Mouse (Mus musculus) neural tube, embryonic 11.5 days (tissue): ENCODE results near the gene Pusl1. TPM values are rescaled to one million over a fixed set of nuclear protein-coding genes. Genes with fewer than 3 reads are reported as not detected.

Experiments used
- ATAC-seq: fragments of 200-750 bp; cut with Nextera tagmentation; 2 replicates; pipeline ENCODE4 v1.8.0; 2017; ENCODE audit warnings: moderate number of reproducible peaks, mild to moderate bottlenecking, moderate TSS enrichment, moderate library complexity; ENCODE audit not compliant: insufficient read depth, low FRiP score, low TSS enrichment
- DNase-seq: peaks from one replicate; pipeline ENCODE4 v3.0.0-alpha.2; 2015; ENCODE audit warnings: low spot score
- H3K27ac ChIP-seq: fragments of 300-500 bp; sonication (generic); 2 replicates; pipeline ENCODE4 v1.5.1; 2014; ENCODE audit warnings: low read depth, mild to moderate bottlenecking, low read length
- H3K27me3 ChIP-seq: fragments of 300-500 bp; sonication (generic); 2 replicates; pipeline ENCODE4 v1.6.1; 2014; ENCODE audit warnings: mild to moderate bottlenecking, low read length, mixed read lengths; ENCODE audit not compliant: control insufficient read depth, insufficient read depth
- H3K36me3 ChIP-seq: fragments of 300-500 bp; sonication (generic); 2 replicates; pipeline ENCODE4 v1.6.1; 2014; ENCODE audit warnings: mild to moderate bottlenecking, low read length, moderate library complexity, mixed read lengths; ENCODE audit not compliant: control insufficient read depth, insufficient read depth
- H3K4me1 ChIP-seq: fragments of 300-500 bp; sonication (generic); 2 replicates; pipeline ENCODE4 v1.6.1; 2014; ENCODE audit warnings: low read length, mixed read lengths; ENCODE audit not compliant: control insufficient read depth, insufficient read depth
- H3K4me2 ChIP-seq: fragments of 300-500 bp; sonication (generic); 2 replicates; pipeline ENCODE4 v1.6.1; 2014; ENCODE audit warnings: low read depth, mild to moderate bottlenecking, moderate library complexity
- H3K4me3 ChIP-seq: fragments of 300-500 bp; sonication (generic); 2 replicates; pipeline ENCODE4 v1.5.1; 2014; ENCODE audit warnings: low read depth, low read length
- H3K9ac ChIP-seq: fragments of 300-500 bp; sonication (generic); 2 replicates; pipeline ENCODE4 v1.6.1; 2014; ENCODE audit warnings: mild to moderate bottlenecking, low read length
- H3K9me3 ChIP-seq: fragments of 300-500 bp; sonication (generic); 2 replicates; pipeline ENCODE4 v1.6.1; 2016; ENCODE audit warnings: low read length; ENCODE audit not compliant: control insufficient read depth
- WGBS: fragments of 180-500 bp; shearing (Covaris S2); extraction: QIAGEN DNeasy Blood & Tissue Kit; methylation state at CpG from one replicate; pipeline ENCODE4 v1.1.7; 2014; 5-methylcytosine and 5-hydroxymethylcytosine counted together
- polyA plus RNA-seq: library from polyadenylated mRNA; unstranded; fragments of >200 nt; fragmentation: Nextera tagmentation; extraction: Ambion mirVana; gene quantifications from 2 replicates; pipeline ENCODE4 v1.2.1, GENCODE M21; 2014

Pusl1 gene
- polyA plus RNA-seq, 1 experiment from 2014 or later, result 42.2 TPM

DNA sequence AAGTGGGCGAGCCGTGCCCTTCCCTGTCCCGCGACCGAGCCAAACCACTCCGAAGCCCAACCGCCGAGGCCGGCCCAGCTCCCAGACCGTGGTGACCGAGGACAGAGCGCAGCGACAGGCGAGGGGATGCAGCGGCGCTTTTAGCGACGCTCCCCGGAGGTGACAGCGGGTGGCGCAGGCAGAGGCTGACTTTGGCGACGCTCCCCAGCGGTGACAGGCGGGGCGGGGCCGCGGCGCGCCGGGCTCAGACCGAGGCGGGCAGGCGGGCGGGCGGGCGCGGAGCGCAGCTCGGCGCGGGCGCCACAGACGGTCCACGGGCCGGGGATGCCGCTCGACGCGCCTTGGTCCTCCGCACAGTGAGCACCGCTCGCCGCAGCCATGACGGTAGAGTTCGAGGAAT lies 436 bp upstream of the Pusl1 start:
- peak overlapping the region; percentile 98 for H3K4me2 ChIP-seq
- no peaks in the 10 kb centered on the region for H3K9me3 ChIP-seq
- H3K9ac ChIP-seq, result peak overlapping the region; percentile 88
- peak overlapping the region; percentile 90 for H3K4me3 ChIP-seq
- peak overlapping the region; percentile 96 for H3K27ac ChIP-seq
- H3K4me1 ChIP-seq, result peaks cover 27% of the 10 kb centered on the region
- WGBS, result 0% methylated on average over 33 of the region's 56 CpGs
- H3K27me3 ChIP-seq, result no peaks in the 10 kb centered on the region
- DNase-seq (peak; percentile 90), ATAC-seq (peak; percentile 89)
- H3K36me3 ChIP-seq, result peaks cover 12% of the 10 kb centered on the region

DNA sequence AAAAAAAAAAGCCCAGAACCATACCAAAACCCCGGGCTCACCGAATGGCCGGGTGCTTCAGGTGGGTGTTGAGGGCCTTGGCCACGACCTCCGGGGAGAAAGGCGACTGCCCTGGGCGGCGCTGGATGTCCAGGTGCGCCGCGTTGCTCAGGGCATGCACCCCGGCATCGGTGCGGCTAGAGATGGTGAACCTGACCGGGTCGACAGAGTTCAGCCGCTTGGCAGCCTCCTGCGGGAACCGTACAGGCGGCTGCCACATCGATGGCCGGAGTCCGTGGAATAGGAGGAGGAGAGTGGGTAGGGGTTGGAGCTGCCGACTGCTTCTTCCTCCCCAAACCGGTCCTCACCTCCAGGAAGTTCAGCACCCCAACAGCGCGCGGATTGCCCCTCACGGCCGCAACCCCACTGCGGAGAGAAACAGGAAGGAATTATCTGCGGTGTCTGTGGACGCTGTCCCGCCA lies 540 bp downstream of the Pusl1 start:
- H3K4me1 ChIP-seq, result peaks cover 27% of the 10 kb centered on the region
- no peaks in the 10 kb centered on the region for H3K27me3 ChIP-seq
- DNase-seq (no peak), ATAC-seq (no peak)
- H3K4me3 ChIP-seq, result peak overlapping the region; percentile 90
- peak overlapping the region; percentile 98 for H3K4me2 ChIP-seq
- H3K27ac ChIP-seq, result no peak overlapping the region; the same call in 1 of the 2 replicates
- peak overlapping the region; percentile 88 for H3K9ac ChIP-seq
- peaks cover 13% of the 10 kb centered on the region for H3K36me3 ChIP-seq
- no peaks in the 10 kb centered on the region for H3K9me3 ChIP-seq
- under 1% methylated on average over 34 of the region's 34 CpGs for WGBS

DNA sequence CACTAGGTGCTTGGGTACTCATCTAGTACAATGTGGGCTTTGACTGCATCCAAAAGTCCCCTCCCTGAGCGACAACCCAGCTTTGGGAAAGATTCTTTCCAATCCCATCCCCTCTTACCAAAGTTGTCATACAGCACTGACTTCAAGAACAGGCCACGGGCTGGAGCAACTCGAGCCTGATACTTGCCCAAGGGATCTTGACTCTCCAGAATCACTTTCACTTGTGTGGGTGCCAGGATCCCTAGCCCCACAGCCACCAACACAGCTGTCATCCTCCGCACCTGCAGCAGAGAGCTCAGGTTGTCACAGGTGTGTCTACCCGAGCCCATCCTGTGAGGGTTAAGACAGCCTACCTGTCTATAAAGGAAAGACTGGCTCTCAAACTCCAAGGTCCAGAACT lies 2.3 kb downstream of the Pusl1 start:
- H3K9ac ChIP-seq, result no peak overlapping the region
- no peaks in the 10 kb centered on the region for H3K27me3 ChIP-seq
- no peak for DNase-seq
- no peak overlapping the region for H3K27ac ChIP-seq
- peaks cover 13% of the 10 kb centered on the region for H3K36me3 ChIP-seq
- ATAC-seq, result no peak
- peaks cover 19% of the 10 kb centered on the region for H3K4me1 ChIP-seq
- no peak overlapping the region for H3K4me3 ChIP-seq
- H3K9me3 ChIP-seq, result no peaks in the 10 kb centered on the region
- 87% methylated on average over 5 of the region's 5 CpGs for WGBS
- no peak overlapping the region for H3K4me2 ChIP-seq

DNA sequence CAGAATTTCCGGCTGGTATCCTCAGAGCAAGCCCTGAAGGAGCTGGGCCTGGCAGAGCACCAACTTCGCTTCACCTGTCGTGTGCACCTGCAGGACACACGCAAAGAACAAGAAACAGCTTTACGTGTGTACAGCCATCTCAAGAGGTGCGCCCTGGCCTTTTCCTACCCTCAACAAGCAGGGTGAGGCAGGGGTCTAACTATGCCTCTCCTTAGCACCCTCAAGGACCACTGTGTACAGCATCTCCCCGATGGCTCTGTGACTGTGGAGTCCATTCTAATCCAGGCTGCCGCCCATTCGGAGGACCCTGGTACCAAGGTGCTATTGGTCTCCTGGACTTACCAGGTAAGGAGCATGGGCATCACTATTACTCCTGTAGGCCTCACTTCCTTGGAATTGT lies 3.4 kb downstream of the Pusl1 start:
- Histone ChIP-seq H3K9me3 (no peaks in the 10 kb centered on the region), H3K27ac (no peak overlapping the region), H3K4me3 (no peak overlapping the region), H3K9ac (no peak overlapping the region), H3K4me2 (no peak overlapping the region), H3K27me3 (no peaks in the 10 kb centered on the region), H3K4me1 (peaks cover 10% of the 10 kb centered on the region), H3K36me3 (peaks cover 13% of the 10 kb centered on the region)
- WGBS, result 93% methylated on average over 9 of the region's 9 CpGs
- no peak for ATAC-seq
- no peak for DNase-seq

DNA sequence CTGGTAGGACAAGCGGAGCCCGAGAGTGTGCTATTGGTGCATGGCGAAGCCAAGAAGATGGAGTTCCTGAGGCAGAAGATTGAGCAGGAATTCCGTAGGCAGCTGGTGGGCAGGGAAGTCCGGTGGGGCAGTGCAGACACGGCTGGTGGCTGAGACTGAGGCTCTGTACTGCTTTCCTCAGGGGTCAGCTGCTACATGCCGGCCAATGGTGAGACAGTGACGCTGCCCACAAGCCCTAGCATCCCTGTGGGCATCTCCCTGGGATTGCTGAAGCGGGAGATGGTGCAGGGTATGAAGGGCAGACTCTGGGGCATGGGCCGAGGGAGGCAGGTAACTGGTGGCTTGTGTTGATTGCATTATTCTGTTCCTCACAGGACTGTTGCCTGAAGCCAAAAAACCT lies 3.9 kb downstream of the Pusl1 start:
- 88% methylated on average over 10 of the region's 10 CpGs for WGBS
- no peaks in the 10 kb centered on the region for H3K27me3 ChIP-seq
- H3K36me3 ChIP-seq, result peaks cover 13% of the 10 kb centered on the region

DNA sequence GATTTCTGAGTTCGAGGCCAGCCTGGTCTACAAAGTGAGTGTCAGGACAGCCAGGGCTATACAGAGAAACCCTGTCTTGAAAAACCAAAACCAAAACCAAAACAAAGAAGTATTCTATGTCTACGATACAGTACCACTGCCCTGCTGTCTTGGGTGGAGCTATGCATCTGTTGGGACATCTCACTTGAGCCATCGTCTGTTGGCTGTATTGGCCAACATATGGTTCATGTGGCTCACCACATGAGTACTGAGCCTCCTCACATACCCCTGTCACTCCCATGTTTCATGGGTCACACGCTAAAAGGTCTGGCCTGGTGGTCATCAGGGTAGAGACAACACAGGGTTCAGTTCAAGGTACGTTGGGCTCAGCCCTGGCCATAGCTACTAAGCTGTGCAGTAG lies 5.3 kb downstream of the Pusl1 start:
- DNase-seq, result no peak
- H3K4me3 ChIP-seq, result no peak overlapping the region
- whole genome bisulfite sequencing, result 91% methylated on average over 5 of the region's 5 CpGs
- no peaks in the 10 kb centered on the region for H3K27me3 ChIP-seq
- no peak for ATAC-seq
- H3K4me1 ChIP-seq, result peaks cover 8% of the 10 kb centered on the region; the same call in 1 of the 2 replicates
- no peaks in the 10 kb centered on the region for H3K9me3 ChIP-seq
- H3K9ac ChIP-seq, result no peak overlapping the region
- H3K27ac ChIP-seq, result no peak overlapping the region
- H3K4me2 ChIP-seq, result no peak overlapping the region
- peaks cover 13% of the 10 kb centered on the region for H3K36me3 ChIP-seq

More for the DNA sequence above, 3.9 kb downstream of the Pusl1 start:
- H3K4me1 ChIP-seq, result peaks cover 8% of the 10 kb centered on the region
- H3K27ac ChIP-seq, result no peak overlapping the region
- DNase-seq (no peak), ATAC-seq (no peak)
- H3K4me2 ChIP-seq, result no peak overlapping the region
- H3K4me3 ChIP-seq, result no peak overlapping the region
- H3K9ac ChIP-seq, result no peak overlapping the region
- H3K9me3 ChIP-seq, result no peaks in the 10 kb centered on the region

DNA sequence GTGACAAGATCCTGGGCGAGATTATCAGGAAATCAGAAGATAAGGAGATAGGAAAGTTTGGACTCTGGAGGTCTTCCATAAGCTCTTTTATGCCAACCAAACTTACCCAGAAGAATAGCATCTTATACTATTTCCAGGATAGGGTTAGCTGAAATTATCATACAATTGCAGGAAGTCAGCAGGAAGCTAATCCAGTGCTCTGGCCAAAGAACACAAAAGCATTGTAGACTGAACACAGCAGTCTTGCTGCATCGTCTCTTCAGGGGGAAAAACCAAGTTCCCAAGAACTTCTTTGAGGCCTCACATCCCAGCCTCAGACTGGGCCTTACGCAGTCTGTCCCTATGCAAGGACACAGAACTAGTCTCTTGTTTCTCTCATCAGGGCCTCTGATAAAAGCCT lies 8.0 kb downstream of the Pusl1 start:
- no peak for ATAC-seq
- H3K36me3 ChIP-seq, result peaks cover 12% of the 10 kb centered on the region
- 87% methylated on average over 3 of the region's 3 CpGs for WGBS

DNA sequence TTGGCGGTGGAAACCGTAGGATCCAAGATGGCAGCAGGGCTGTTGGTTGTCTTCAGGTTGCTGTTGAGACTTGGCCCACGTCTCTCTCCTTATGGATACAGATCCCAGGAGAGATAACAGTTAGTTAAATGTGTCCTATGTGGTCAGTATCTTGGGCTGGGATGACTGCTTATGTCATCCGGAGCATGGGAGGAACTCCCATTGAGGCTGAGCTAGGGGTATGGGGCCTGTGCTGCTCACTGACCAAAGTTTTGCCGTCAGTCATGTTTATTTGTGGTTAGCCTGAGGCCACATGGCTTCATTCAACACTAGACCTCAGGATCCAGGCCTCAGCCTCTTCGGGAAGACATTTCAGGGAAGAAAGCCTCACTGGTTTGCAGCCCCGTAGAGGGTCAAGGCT lies 20.2 kb downstream of the Pusl1 start:
- DNase-seq (no peak), ATAC-seq (no peak)
- no peaks in the 10 kb centered on the region for H3K9me3 ChIP-seq
- H3K4me3 ChIP-seq, result no peak overlapping the region
- 92% methylated on average over 7 of the region's 7 CpGs for WGBS
- H3K27ac ChIP-seq, result no peak overlapping the region
- no peaks in the 10 kb centered on the region for H3K27me3 ChIP-seq
- H3K4me2 ChIP-seq, result no peak overlapping the region
- H3K4me1 ChIP-seq, result peaks cover 5% of the 10 kb centered on the region
- peaks cover 14% of the 10 kb centered on the region for H3K36me3 ChIP-seq
- H3K9ac ChIP-seq, result no peak overlapping the region

More for the DNA sequence above, 8.0 kb downstream of the Pusl1 start:
- Histone ChIP-seq H3K27ac (no peak overlapping the region), H3K27me3 (no peaks in the 10 kb centered on the region), H3K9ac (no peak overlapping the region), H3K4me2 (no peak overlapping the region), H3K9me3 (no peaks in the 10 kb centered on the region), H3K4me1 (no peaks in the 10 kb centered on the region), H3K4me3 (no peak overlapping the region)
- no peak for DNase-seq

DNA sequence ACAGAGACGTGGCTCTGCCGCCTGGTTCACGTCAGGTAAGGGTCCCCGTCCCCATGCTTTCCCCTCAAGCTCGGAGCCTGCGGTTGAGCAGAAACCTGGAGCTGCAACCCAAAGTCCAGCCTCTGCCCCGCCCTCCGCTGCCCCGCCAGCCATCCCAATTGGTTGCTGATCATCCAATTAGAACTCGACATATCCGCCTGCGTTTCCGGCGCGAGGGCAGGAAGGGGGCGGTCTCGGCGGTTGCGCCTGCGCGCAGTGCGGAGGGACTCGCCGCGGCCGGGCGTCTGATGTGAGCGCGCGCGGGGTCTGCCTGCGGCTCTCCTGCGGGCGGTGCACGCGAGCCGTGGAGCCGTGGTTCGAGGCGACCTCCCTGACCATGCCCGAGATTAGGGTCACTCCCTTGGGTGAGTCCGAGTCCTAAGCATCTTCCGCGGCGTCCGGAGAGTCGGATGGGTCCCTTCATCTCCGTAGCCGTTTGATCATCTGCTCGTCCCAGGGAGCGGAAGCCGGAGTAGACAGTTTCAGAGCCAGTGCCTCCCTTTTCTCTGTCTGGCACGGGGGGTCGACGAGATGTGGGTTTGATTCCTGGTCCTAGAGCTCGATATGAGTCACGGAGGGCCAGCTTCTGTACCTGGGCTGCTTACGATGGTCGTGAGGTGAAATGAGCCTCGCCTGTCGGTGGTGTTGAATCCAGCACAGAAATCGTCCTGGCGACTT lies 22.1 kb downstream of the Pusl1 start, which contains the start of the genes Cptp and Ints11:
Gene Cptp, minus strand, starts transcription at position 124 of the 717 bp plus-strand sequence.
Gene Ints11, plus strand, starts transcription at position 230 of the 717 bp plus-strand sequence.
- Histone ChIP-seq H3K27ac (no peak within 1 kb of the TSS), H3K4me3 (peak within 1 kb of the TSS; percentile 75), H3K9ac (peak within 1 kb of the TSS; percentile 83), H3K4me2 (peak within 1 kb of the TSS; percentile 97), H3K27me3 (no peaks in the 10 kb centered on the region), H3K4me1 (peaks cover 5% of the 10 kb centered on the region), H3K9me3 (no peaks in the 10 kb centered on the region), H3K36me3 (peaks cover 10% of the 10 kb centered on the region)
- DNase-seq (peak; percentile 96), ATAC-seq (peak; percentile 94)
- under 1% methylated on average over 63 of the region's 63 CpGs for WGBS
